Mouse (Mus musculus) brain, adult 10 weeks (tissue): ENCODE data around the gene C130060K24Rik. TPM values are rescaled to one million over a fixed set of nuclear protein-coding genes. Genes with fewer than 3 reads are reported as not detected.

Experiments
- polyA plus RNA-seq: library from polyadenylated mRNA; stranded (reverse); fragments of 350-450 nt; fragmentation: Illumina TruSeq; extraction: RNeasy Lipid Tissue Mini Kit (QIAGEN cat#74804); gene quantifications from one replicate; pipeline ENCODE4 v1.2.3, GENCODE M21; 2015; ENCODE audit warnings: low read depth, low replicate concordance

The C130060K24Rik gene
- polyA plus RNA-seq, result 0.97 TPM

GRCm38 (mm10) chr6:65380918-65381772 lies at the start of gene C130060K24Rik:
Gene C130060K24Rik (plus strand): TSS chr6:65381105.

Other genes starting within 250 kb of the C130060K24Rik start
- gene Hpgds, start 236.2 kb upstream of the C130060K24Rik start, polyA plus RNA-seq, result 5.9 TPM
- not detected for gene Tnip3, start 144.2 kb downstream of the C130060K24Rik start, polyA plus RNA-seq